Mouse (Mus musculus) liver, adult 2 months (tissue): Measurements from ENCODE around the gene Enpep. TPM values are rescaled to one million over a fixed set of nuclear protein-coding genes. Genes with fewer than 3 reads are reported as not detected.

Experiments used
- DNase-seq: peaks from one replicate; pipeline ENCODE4 v3.0.0-alpha.2; 2011; ENCODE audit warnings: low read depth, low spot score; ENCODE audit errors: extremely low read depth
- H3K27ac ChIP-seq: fragments of 200-500 bp; replicated peaks from 2 replicates; pipeline ENCODE4 v1.5.1; 2012; ENCODE audit warnings: low read depth, mild to moderate bottlenecking, control low read depth, inconsistent platforms, low read length; ENCODE audit not compliant: insufficient read depth
- H3K27me3 ChIP-seq: fragments of 200-500 bp; 2 replicates; pipeline ENCODE4 v1.6.1; 2012; ENCODE audit warnings: mild to moderate bottlenecking, moderate library complexity, low read length, inconsistent platforms; ENCODE audit not compliant: control insufficient read depth, insufficient read depth
- H3K36me3 ChIP-seq: fragments of 200-500 bp; 2 replicates; pipeline ENCODE4 v1.6.1; 2012; ENCODE audit warnings: low read length, inconsistent platforms; ENCODE audit not compliant: control insufficient read depth, insufficient read depth
- H3K4me1 ChIP-seq: fragments of 200-500 bp; 2 replicates; pipeline ENCODE4 v1.6.1; 2011; ENCODE audit warnings: low read length; ENCODE audit not compliant: control insufficient read depth, insufficient read depth
- H3K4me3 ChIP-seq: fragments of 200-500 bp; 2 replicates; pipeline ENCODE4 v1.5.1; 2011; ENCODE audit warnings: low read depth, mild to moderate bottlenecking, control low read depth, low read length, moderate library complexity; ENCODE audit not compliant: insufficient read depth
- H3K79me2 ChIP-seq: fragments of 200-500 bp; 2 replicates; pipeline ENCODE4 v1.6.1; 2012; ENCODE audit warnings: inconsistent platforms, mild to moderate bottlenecking, low read length, moderate library complexity; ENCODE audit not compliant: control insufficient read depth, insufficient read depth
- H3K9ac ChIP-seq: fragments of 200-500 bp; 2 replicates; pipeline ENCODE4 v1.6.1; 2012; ENCODE audit warnings: low read depth, mild to moderate bottlenecking, control low read depth, inconsistent platforms, low read length
- CTCF ChIP-seq: fragments of 200-500 bp; IDR thresholded peaks from 2 replicates; pipeline ENCODE4 v1.5.1; 2011; ENCODE audit warnings: low read depth, low read length, control low read depth
- POLR2A ChIP-seq: fragments of 200-500 bp; IDR thresholded peaks from 2 replicates; pipeline ENCODE4 v1.6.1; 2011; ENCODE audit warnings: low read length, control low read depth; ENCODE audit not compliant: insufficient read depth; ENCODE audit errors: extremely low read depth
- WGBS: fragments of 180-500 bp; shearing (Covaris S2); methylation state at CpG from one replicate; pipeline ENCODE4 v1.1.7; 2018; 5-methylcytosine and 5-hydroxymethylcytosine counted together
- polyA plus RNA-seq: library from polyadenylated mRNA; depleted of rRNA; stranded (reverse); fragments of >200 nt; gene quantifications from 2 replicates; pipeline ENCODE4 v1.2.3, GENCODE M21; 2012
- total RNA-seq: library from RNA; depleted of rRNA; stranded (reverse); fragments of >200 nt; gene quantifications from 2 replicates; pipeline ENCODE4 v1.2.3, GENCODE M21; 2014

Enpep gene
- total and polyA plus RNA-seq, 2 experiments: 21.1 to 82.6 TPM

- H3K27me3 ChIP-seq: no peaks in the 10 kb centered on the region
- TF ChIP-seq CTCF (no peak), POLR2A (no peak)
- no peak for DNase-seq
- 82% methylated on average over 5 of the region's 5 CpGs for WGBS
- H3K27ac ChIP-seq: no peak overlapping the region
- no peak overlapping the region for H3K4me3 ChIP-seq
- H3K79me2 ChIP-seq: no peaks in the 10 kb centered on the region
- no peaks in the 10 kb centered on the region; the same call in 1 of the 2 replicates for H3K4me1 ChIP-seq
- peaks cover 44% of the 10 kb centered on the region for H3K36me3 ChIP-seq
- H3K9ac ChIP-seq: no peak overlapping the region
Measured at GRCm38 (mm10) chr3:129309926-129310325, 22.6 kb downstream of the Enpep start.

GRCm38 (mm10) chr3:129308876-129309275, 23.6 kb downstream of the Enpep start:
- Histone ChIP-seq H3K36me3 (peaks cover 47% of the 10 kb centered on the region), H3K27ac (no peak overlapping the region), H3K9ac (no peak overlapping the region), H3K27me3 (no peaks in the 10 kb centered on the region), H3K79me2 (no peaks in the 10 kb centered on the region), H3K4me3 (no peak overlapping the region), H3K4me1 (no peaks in the 10 kb centered on the region; the same call in 1 of the 2 replicates)
- DNase-seq: no peak
- TF ChIP-seq POLR2A: no peak
- WGBS: 77% methylated on average over 9 of the region's 9 CpGs

GRCm38 (mm10) chr3:129308102-129308752, 24.3 kb downstream of the Enpep start:
- no peak for TF ChIP-seq POLR2A
- peak; percentile 33 for TF ChIP-seq CTCF
- no peak overlapping the region for H3K9ac ChIP-seq
- no peaks in the 10 kb centered on the region for H3K27me3 ChIP-seq
- H3K79me2 ChIP-seq: no peaks in the 10 kb centered on the region
- no peaks in the 10 kb centered on the region for H3K4me1 ChIP-seq
- DNase-seq: peak; percentile 72
- peaks cover 50% of the 10 kb centered on the region for H3K36me3 ChIP-seq
- 55% methylated on average over 10 of the region's 10 CpGs for WGBS
- no peak overlapping the region for H3K4me3 ChIP-seq
- no peak overlapping the region for H3K27ac ChIP-seq

GRCm38 (mm10) chr3:129303941-129304340, 28.6 kb downstream of the Enpep start:
- H3K4me1 ChIP-seq: 0 out of 2 replicates have a peak, but pooled peaks cover 1% of the 10 kb centered on the region
- H3K79me2 ChIP-seq: no peaks in the 10 kb centered on the region
- H3K4me3 ChIP-seq: no peak overlapping the region
- TF ChIP-seq POLR2A (no peak), CTCF (peak; percentile 16; the same call in 1 of the 2 replicates)
- no peak overlapping the region for H3K27ac ChIP-seq
- no peak overlapping the region for H3K9ac ChIP-seq
- no peaks in the 10 kb centered on the region for H3K27me3 ChIP-seq
- DNase-seq: peak; percentile 37
- H3K36me3 ChIP-seq: peaks cover 41% of the 10 kb centered on the region
- whole genome bisulfite sequencing: 13% methylated on average over 3 of the region's 3 CpGs

GRCm38 (mm10) chr3:129299874-129300273, 32.6 kb downstream of the Enpep start:
- Histone ChIP-seq H3K79me2 (no peaks in the 10 kb centered on the region), H3K9ac (no peak overlapping the region), H3K4me3 (no peak overlapping the region), H3K27me3 (no peaks in the 10 kb centered on the region), H3K4me1 (peaks cover 18% of the 10 kb centered on the region; the same call in 1 of the 2 replicates), H3K36me3 (peaks cover 24% of the 10 kb centered on the region), H3K27ac (no peak overlapping the region)
- TF ChIP-seq POLR2A (no peak), CTCF (peak; percentile 47)
- DNase-seq: peak; percentile 48
- WGBS: 44% methylated on average over 1 of the region's 1 CpGs

GRCm38 (mm10) chr3:129298606-129299005, 33.9 kb downstream of the Enpep start:
- Histone ChIP-seq H3K36me3 (peaks cover 21% of the 10 kb centered on the region), H3K4me1 (peaks cover 18% of the 10 kb centered on the region; the same call in 1 of the 2 replicates), H3K27ac (no peak overlapping the region), H3K27me3 (no peaks in the 10 kb centered on the region), H3K79me2 (no peaks in the 10 kb centered on the region), H3K4me3 (no peak overlapping the region), H3K9ac (no peak overlapping the region)
- 54% methylated on average over 8 of the region's 8 CpGs for WGBS
- DNase-seq: peak; percentile 76
- TF ChIP-seq CTCF (no peak), POLR2A (no peak)
